Mouse (Mus musculus): ENCODE data around the gene Cyth1.

Cyth1 gene

GRCm38 (mm10) chr11:118248150-118249011 is at the start of gene Cyth1:
Cyth1 (minus strand) TSS chr11:118248592.
- in situ Hi-C loops (cut with MboI, MseI) = loop anchor here (25.0 kb wide), 1 partner anchor 1836 kb away; the partner anchor contains the start of gene Rnf157

- in situ Hi-C loops (cut with MboI, MseI) = no loop called here
Measured at GRCm38 (mm10) chr11:118297967-118298366, 49.6 kb upstream of the Cyth1 start.

DNA sequence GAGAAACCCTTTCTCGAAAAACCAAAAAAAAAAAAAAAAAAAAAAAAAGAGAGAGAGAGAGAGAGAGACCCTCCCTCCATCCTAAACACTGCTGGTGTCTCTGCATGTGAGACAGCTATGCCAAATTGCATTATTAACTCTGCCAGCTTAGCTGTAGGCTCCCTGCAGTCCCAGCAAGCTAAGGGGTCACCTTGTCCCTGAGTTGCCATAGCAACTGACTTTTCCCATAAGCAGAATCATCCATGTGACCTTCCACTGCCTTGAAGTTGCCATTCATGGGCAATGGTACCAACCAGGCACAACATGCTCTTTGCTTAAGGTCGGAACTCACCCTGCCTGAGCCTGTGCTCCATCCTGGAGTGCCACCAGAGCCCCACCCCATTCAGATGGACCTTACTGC is 46.6 kb upstream of the Cyth1 start:
- in situ Hi-C loops (cut with MboI, MseI) = no loop called here

- in situ Hi-C loops (cut with MboI, MseI) = no loop called here
Measured at GRCm38 (mm10) chr11:118292671-118293070, 44.3 kb upstream of the Cyth1 start.

- in situ Hi-C loops (cut with MboI, MseI) = loop anchor here (5.0 kb wide), 1 partner anchor 48 kb away; no protein-coding TSS in a partner anchor
Measured at GRCm38 (mm10) chr11:118289999-118290889, 41.9 kb upstream of the Cyth1 start, which contains the start of gene Usp36. Usp36 (minus strand) TSS chr11:118290244.

DNA sequence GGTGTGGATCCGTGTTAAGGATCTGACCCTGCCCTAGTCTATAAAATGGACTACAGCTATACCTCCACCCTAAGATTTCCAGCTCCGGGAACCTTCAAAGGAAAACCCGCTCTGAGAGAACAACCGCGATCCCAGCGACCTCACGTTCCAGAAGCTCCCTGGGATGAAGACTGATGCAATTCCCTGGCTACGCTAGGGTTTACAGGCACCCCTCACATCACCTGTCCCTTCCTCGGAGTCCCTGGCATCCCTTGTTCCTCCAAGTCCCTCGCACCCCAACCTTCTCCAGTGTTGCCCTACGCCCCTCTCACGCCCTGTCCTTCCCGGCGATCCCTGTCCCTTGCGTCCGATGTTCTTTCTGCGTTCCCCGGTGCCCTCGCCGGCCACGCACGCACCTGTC is 41.2 kb upstream of the Cyth1 start:
- in situ Hi-C loops (cut with MboI, MseI) = loop anchor here (5.0 kb wide), 1 partner anchor 47 kb away; no protein-coding TSS in a partner anchor

DNA sequence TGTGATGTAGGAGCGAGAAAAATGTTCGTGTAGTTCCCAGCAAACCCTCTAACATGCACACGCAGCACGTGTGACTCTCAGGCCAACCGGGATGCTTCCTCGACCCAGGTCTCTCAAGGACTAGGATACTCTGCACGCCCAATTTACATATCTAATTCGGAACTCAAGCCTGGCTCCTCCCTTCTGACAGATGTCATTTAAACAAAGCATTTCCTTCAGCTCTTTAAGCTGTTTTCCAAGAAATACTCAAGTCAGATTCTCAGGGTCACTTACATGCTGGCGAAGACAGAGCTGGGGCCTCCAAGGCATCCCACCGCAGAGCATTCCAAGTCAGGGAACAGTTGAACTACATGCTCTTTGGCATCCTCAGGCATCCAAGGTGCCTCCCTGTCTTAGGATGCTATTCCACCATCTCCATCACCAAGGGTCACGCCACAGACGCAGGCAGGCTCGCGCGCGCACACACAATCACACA is 40.7 kb upstream of the Cyth1 start:
- in situ Hi-C loops (cut with MboI, MseI) = loop anchor here (5.0 kb wide), 1 partner anchor 47 kb away; no protein-coding TSS in a partner anchor

GRCm38 (mm10) chr11:118287573-118287972 is 39.2 kb upstream of the Cyth1 start:
- in situ Hi-C loops (cut with MboI, MseI) = loop anchor here (5.0 kb wide), 1 partner anchor 45 kb away; no protein-coding TSS in a partner anchor

GRCm38 (mm10) chr11:118286434-118286833 is 38.0 kb upstream of the Cyth1 start:
- in situ Hi-C loops (cut with MboI, MseI) = loop anchor here (5.0 kb wide), 1 partner anchor 44 kb away; no protein-coding TSS in a partner anchor

DNA sequence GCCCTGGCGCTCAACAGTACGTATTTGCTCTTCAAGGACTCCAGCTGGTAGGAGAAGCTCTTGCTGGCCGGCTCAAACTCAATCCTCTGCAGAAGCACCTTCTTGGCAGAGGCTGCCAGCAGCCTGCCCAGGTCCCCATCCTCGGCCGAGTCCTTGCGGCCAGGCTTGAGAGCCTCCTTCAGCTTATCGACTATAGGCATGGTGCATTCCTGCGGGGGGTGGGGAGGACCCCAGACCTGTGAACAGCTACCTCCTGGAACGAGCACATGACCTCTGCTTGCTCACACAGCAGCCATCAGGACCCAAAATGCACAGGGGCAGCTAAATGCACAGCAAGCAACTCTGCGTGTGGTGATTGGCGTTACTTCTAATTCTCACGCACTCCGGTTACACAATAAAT is 37.4 kb upstream of the Cyth1 start:
- in situ Hi-C loops (cut with MboI, MseI) = loop anchor here (5.0 kb wide), 1 partner anchor 43 kb away; no protein-coding TSS in a partner anchor

GRCm38 (mm10) chr11:118280218-118280617 is 31.8 kb upstream of the Cyth1 start:
- in situ Hi-C loops (cut with MboI, MseI) = no loop called here

GRCm38 (mm10) chr11:118276328-118276727 is 27.9 kb upstream of the Cyth1 start:
- in situ Hi-C loops (cut with MboI, MseI) = no loop called here

DNA sequence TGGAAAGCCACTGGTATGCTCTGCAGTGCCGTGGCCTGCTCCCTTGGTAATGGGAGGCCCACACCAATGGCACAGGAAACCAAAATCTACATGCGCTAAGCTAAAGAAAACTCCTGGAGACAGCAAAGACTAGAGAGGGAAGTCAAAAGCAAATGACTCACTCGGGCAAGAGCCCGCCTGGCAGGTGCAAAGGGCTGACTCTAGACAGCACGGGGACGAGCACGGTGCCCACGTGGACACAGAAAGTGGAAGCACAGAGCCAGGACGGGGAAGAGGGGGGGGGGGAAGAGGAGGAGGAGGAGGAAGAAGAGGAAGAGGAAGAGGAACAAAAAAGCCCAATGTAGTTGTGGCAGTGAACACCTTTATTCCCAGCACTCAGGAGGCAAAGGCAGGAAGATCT is 26.7 kb upstream of the Cyth1 start:
- in situ Hi-C loops (cut with MboI, MseI) = no loop called here

DNA sequence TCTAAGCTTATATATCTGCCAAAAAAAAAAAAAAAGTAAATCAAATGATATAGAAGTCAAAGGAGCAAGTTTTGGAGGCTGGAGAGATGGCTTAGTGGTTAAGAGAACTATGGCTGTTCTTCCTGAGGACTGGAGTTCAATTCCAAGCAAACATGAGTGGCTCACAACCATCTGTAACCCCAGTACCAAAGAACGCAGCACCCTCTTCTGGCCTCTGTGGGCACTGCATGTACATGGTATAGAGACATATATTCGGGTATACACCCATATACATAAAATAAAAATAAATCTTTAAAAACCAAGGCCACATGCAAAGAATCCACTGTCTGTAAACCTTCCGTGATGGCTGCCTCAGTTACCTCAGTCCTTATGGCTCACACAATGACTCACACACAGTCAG is 21.4 kb upstream of the Cyth1 start:
- in situ Hi-C loops (cut with MboI, MseI) = no loop called here

- in situ Hi-C loops (cut with MboI, MseI) = no loop called here
Measured at GRCm38 (mm10) chr11:118266666-118267046, 18.3 kb upstream of the Cyth1 start.

DNA sequence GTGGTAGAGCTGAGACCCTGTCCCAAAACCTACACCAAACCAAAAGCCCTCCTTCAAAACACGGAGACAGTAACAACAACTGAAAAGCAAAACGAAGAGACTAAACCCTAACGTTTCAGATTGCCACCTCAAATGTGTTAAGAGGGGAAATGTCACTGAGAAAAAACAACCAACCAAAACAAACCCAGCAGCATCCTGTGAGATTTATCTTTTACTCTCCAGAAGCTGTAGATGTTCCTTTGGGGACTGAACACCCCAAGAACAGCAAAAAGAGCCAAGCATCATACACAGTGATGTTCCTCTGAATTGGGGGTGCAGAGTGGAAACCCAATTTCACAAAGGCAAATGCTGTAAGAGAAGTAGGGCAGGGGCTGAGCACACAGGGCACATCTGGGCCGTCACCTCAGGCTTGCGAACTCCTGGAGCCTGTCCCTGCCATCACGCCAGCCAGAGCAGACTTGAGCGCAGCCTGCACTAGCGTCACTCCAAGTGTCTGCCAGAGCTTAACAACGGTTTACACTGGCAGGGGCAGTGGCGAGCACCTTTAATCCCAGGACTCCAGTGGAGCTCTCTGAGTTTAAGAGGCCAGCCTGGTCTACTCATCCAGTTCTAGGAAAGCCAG is 17.8 kb upstream of the Cyth1 start:
- in situ Hi-C loops (cut with MboI, MseI) = no loop called here

DNA sequence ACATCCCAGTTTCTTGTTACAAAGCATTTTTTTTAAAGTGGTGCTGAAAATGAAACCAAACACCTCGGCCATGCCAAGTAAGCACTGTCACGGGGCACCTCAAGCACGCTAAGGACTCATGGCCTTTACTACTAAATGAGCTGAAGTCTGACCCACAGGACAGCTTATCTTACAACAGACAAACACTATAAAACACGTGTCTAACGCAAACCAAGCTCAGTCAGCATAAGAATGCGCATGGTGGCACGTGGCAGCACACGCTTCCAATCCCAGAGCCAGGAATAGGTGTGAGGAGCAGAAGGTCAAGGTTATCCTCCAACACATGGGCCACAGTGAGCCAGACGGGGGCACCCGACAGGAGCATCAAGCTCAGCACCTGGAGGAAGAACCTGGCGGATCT is 17.2 kb upstream of the Cyth1 start:
- in situ Hi-C loops (cut with MboI, MseI) = no loop called here

GRCm38 (mm10) chr11:118263146-118263545 is 14.8 kb upstream of the Cyth1 start:
- in situ Hi-C loops (cut with MboI, MseI) = no loop called here

DNA sequence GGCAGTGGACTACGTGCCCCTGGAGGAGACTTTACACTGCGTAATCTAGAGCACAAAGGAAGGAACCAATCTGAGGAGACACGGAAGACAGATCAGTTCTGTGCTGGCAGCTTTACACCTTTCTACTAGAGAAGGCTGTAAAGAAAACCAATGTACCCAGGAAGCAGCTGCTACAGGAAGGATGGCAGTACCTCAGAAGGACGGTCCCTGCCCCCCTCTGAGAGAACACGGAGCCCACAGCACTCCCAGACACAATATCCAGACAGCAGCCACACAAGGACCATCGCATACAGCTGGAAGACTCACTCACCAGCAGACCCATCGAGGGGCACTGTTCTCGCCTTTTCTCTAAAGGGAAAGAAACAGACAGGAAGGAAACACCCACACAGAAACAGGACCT is 11.7 kb upstream of the Cyth1 start:
- in situ Hi-C loops (cut with MboI, MseI) = no loop called here

DNA sequence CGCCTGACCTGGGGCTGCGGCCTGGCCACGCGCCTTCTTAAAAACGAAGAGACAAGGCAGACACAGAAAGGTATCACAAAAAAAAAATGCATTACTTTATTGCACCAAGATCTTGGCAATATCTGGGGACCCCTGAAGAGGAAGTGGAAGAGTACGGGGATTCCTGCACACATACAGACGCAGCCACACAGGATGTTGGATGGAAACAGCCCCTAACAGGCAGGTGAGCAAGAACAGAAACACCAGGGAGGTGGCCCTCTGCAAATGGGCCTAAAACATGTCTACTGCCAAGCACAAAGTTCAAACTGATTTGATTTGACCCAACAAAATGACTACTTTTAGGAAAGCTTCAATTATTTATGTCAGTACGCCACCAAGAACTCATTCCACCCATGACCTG is 11.2 kb upstream of the Cyth1 start:
- in situ Hi-C loops (cut with MboI, MseI) = no loop called here

GRCm38 (mm10) chr11:118256371-118256770 is 8.0 kb upstream of the Cyth1 start:
- in situ Hi-C loops (cut with MboI, MseI) = no loop called here

Data from T-helper 1 cell (primary cell).